28 mouse cellular contexts compared by ENCODE assay signal in the genomic region with DNA sequence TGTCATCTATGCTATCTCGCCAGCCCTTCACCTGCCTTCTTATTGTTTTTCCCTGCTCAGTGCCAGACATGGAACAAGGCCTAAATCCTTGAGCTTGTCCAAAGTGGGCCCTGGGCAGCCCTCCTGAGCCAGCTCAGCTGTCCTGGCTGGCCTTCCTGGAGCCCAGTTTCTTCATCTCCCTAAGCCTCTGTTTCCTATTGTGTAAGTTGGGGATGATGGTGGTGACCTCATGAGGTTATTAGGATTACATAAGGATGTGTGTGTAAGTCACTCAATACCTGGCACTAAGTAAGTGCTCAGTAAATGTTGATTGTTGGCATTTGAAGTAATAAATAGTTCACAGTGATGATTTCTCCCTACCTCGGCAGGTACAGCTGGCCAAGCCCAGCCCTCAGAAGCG. TPM values are rescaled to one million over a fixed set of nuclear protein-coding genes. Genes with fewer than 3 reads are reported as not detected.
DNase-seq lines count a peak whose midpoint lies in the region; ATAC-seq and TF ChIP-seq lines count a peak whose summit lies in the region.
"Had no signal": no experiment of that assay in that cellular context is flagged by ENCODE, and none has a peak within 500 bp of the region (broad histone marks: within the 10 kb centered on the region; RNA-seq: fewer than 3 reads in every experiment).

No protein-coding gene starts in this region.

- H3K9ac ChIP-seq in intestine, embryonic 16.5 days (ENCODE audit: low read depth, low read length): peak overlapping the region; percentile 35; the same call in 1 of the 2 replicates
- H3K9ac ChIP-seq: embryonic facial prominence, embryonic 12.5 days; forebrain, embryonic 13.5 days; heart, embryonic 12.5 days; hindbrain, embryonic 12.5 days; lung, embryonic 15.5 days had no signal

- no peaks in the 10 kb centered on the region for H3K9me3 ChIP-seq in intestine, embryonic 16.5 days (ENCODE audit: control insufficient read depth, low read length)
- no peaks in the 10 kb centered on the region for H3K9me3 ChIP-seq in heart, embryonic 10.5 days
- H3K9me3 ChIP-seq: embryonic facial prominence, embryonic 12.5 days; forebrain, embryonic 13.5 days; G1E; heart, embryonic 12.5 days; hindbrain, embryonic 12.5 days; lung, embryonic 15.5 days had no signal

- H3K36me3 ChIP-seq in intestine, embryonic 16.5 days (ENCODE audit: control insufficient read depth, insufficient read depth, low read length): 0 out of 2 replicates have a peak, but pooled peaks cover 2% of the 10 kb centered on the region
- H3K36me3 ChIP-seq in heart, embryonic 10.5 days: no peaks in the 10 kb centered on the region
- H3K36me3 ChIP-seq: embryonic facial prominence, embryonic 12.5 days; heart, embryonic 12.5 days; hindbrain, embryonic 12.5 days; lung, embryonic 15.5 days had no signal

- no peak for DNase-seq in layer of hippocampus, adult 2 months (ENCODE audit: low spot score in 2 of 2)
- DNase-seq in layer of hippocampus, postnatal 36 days: no peak
- DNase-seq in gonadal fat pad, adult 2 months (ENCODE audit: low read depth): peak; percentile 88
- DNase-seq in naive thymus-derived CD4-positive, alpha-beta T cell, adult 2 months (ENCODE audit: low read depth): peak; percentile 19
- DNase-seq in urinary bladder, adult 2 months (ENCODE audit: low spot score): no peak
- no peak for DNase-seq in heart, embryonic 10.5 days (ENCODE audit: low spot score)
- DNase-seq: B cell, adult 2 months; cerebellum, adult 11 months; cerebellum, postnatal 14 days; heart, adult 11 months; heart, postnatal 14 days; kidney, postnatal 36 days; lung, postnatal 4 days; thymus, adult 2 months had no signal

- peak overlapping the region; percentile 78; the same call in 1 of the 2 replicates for H3K4me2 ChIP-seq in intestine, embryonic 16.5 days (ENCODE audit: low read depth, low read length)
- H3K4me2 ChIP-seq: embryonic facial prominence, embryonic 12.5 days; forebrain, embryonic 13.5 days; heart, embryonic 12.5 days; hindbrain, embryonic 12.5 days; lung, embryonic 15.5 days had no signal

- peaks cover 44% of the 10 kb centered on the region for H3K4me1 ChIP-seq in intestine, embryonic 16.5 days (ENCODE audit: control insufficient read depth, insufficient read depth, low read length)
- H3K4me1 ChIP-seq in heart, embryonic 10.5 days: peaks cover 46% of the 10 kb centered on the region

- no peak overlapping the region for H3K27ac ChIP-seq in layer of hippocampus, adult 2 months
- H3K27ac ChIP-seq in intestine, embryonic 16.5 days (ENCODE audit: low read length): peak overlapping the region; percentile 39; the same call in 1 of the 2 replicates
- H3K27ac ChIP-seq in heart, embryonic 10.5 days: no peak overlapping the region
- H3K27ac ChIP-seq: embryonic facial prominence, embryonic 12.5 days; forebrain, embryonic 13.5 days; hindbrain, embryonic 12.5 days; left cerebral cortex, adult 2 months; lung, embryonic 15.5 days; stomach, postnatal 0 days had no signal

- peak overlapping the region; percentile 79; the same call in 1 of the 2 replicates for H3K4me3 ChIP-seq in layer of hippocampus, adult 2 months
- peak overlapping the region; percentile 13 for H3K4me3 ChIP-seq in intestine, embryonic 16.5 days (ENCODE audit: low read length)
- H3K4me3 ChIP-seq in heart, embryonic 10.5 days: no peak overlapping the region
- H3K4me3 ChIP-seq: embryonic facial prominence, embryonic 12.5 days; forebrain, embryonic 13.5 days; heart, embryonic 12.5 days; hindbrain, embryonic 12.5 days; left cerebral cortex, adult 2 months; lung, embryonic 15.5 days; myocyte had no signal

- H3K27me3 ChIP-seq in intestine, embryonic 16.5 days (replicated peaks; ENCODE audit: control insufficient read depth, insufficient read depth, low read length): no peaks in the 10 kb centered on the region
- H3K27me3 ChIP-seq in heart, embryonic 10.5 days (ENCODE audit: insufficient read depth, poor library complexity, severe bottlenecking): peaks cover 17% of the 10 kb centered on the region; the same call in 1 of the 2 replicates
- H3K27me3 ChIP-seq: CH12.LX; heart, embryonic 12.5 days; Patski had no signal

- no peak for TF ChIP-seq CTCF in layer of hippocampus, adult 2 months (conservative IDR thresholded peaks at IDR 0.05)

- 56% methylated on average over 3 of the region's 3 CpGs for WGBS in intestine, embryonic 16.5 days
- 93% methylated on average over 3 of the region's 3 CpGs for WGBS in heart, embryonic 10.5 days

- ATAC-seq in intestine, embryonic 16.5 days: no peak
- ATAC-seq: forebrain, embryonic 13.5 days; inflammation-experienced regulatory T-cells, adult 6 months; midbrain, embryonic 16.5 days; Patski had no signal

RNA-seq across cellular contexts. Expression of gene Slc9a3r1, which starts 3.6 kb away (rescaled TPM):
- total RNA-seq in layer of hippocampus, adult 2 months (2021): 10 to 100 TPM; 67.3 to 74.6 TPM
- total RNA-seq in layer of hippocampus, postnatal 36 days (2021): 10 to 100 TPM; 72.1 to 73.7 TPM
- 63.7 and 90.9 TPM in 2 replicates for polyA plus RNA-seq in gonadal fat pad, adult 2 months (2012; rRNA removed)
- 380 and 424 TPM in 2 replicates for polyA plus RNA-seq in intestine, embryonic 16.5 days (2015; fragmentation: Nextera tagmentation; extraction: Ambion mirVana)
- polyA plus RNA-seq in urinary bladder, adult 2 months (2012; rRNA removed): 67.7 and 76.3 TPM in 2 replicates
- 29.5 and 74.6 TPM in 2 replicates for polyA plus RNA-seq in heart, embryonic 10.5 days (2016; fragmentation: Nextera tagmentation; extraction: Ambion mirVana)

RNA-seq across cellular contexts. Expression of gene Tmem104, which starts 20.5 kb away (rescaled TPM):
- 10 to 100 TPM; 18.1 to 20.1 TPM for total RNA-seq in layer of hippocampus, adult 2 months (2021)
- total RNA-seq in layer of hippocampus, postnatal 36 days (2021): 10 to 100 TPM; 16.7 to 19.1 TPM
- 14.6 and 16.8 TPM in 2 replicates for polyA plus RNA-seq in gonadal fat pad, adult 2 months (2012; rRNA removed)
- 11.6 and 13.2 TPM in 2 replicates for polyA plus RNA-seq in intestine, embryonic 16.5 days (2015; fragmentation: Nextera tagmentation; extraction: Ambion mirVana)
- polyA plus RNA-seq in urinary bladder, adult 2 months (2012; rRNA removed): 7.0 and 9.4 TPM in 2 replicates
- 9.6 TPM in 2 replicates for polyA plus RNA-seq in heart, embryonic 10.5 days (2016; fragmentation: Nextera tagmentation; extraction: Ambion mirVana)

RNA-seq across cellular contexts. Expression of gene Nat9, which starts 20.9 kb away (rescaled TPM):
- total RNA-seq in layer of hippocampus, adult 2 months (2021): 10 to 100 TPM; 20.5 to 20.6 TPM
- 10 to 100 TPM; 21.7 to 24.1 TPM for total RNA-seq in layer of hippocampus, postnatal 36 days (2021)
- 36.3 and 42.6 TPM in 2 replicates for polyA plus RNA-seq in gonadal fat pad, adult 2 months (2012; rRNA removed)
- polyA plus RNA-seq in intestine, embryonic 16.5 days (2015; fragmentation: Nextera tagmentation; extraction: Ambion mirVana): 24.9 and 26.5 TPM in 2 replicates
- 27.5 and 32.2 TPM in 2 replicates for polyA plus RNA-seq in urinary bladder, adult 2 months (2012; rRNA removed)
- polyA plus RNA-seq in heart, embryonic 10.5 days (2016; fragmentation: Nextera tagmentation; extraction: Ambion mirVana): 15.8 and 17.0 TPM in 2 replicates

RNA-seq across cellular contexts. Expression of gene Cd300lf, which starts 33.0 kb away (rescaled TPM):
- total RNA-seq in layer of hippocampus, adult 2 months (2021): under 1 TPM; 0.38 to 0.49 TPM
- under 1 TPM; 0.22 to 0.58 TPM for total RNA-seq in layer of hippocampus, postnatal 36 days (2021)
- 0.62 and 0.66 TPM in 2 replicates for polyA plus RNA-seq in gonadal fat pad, adult 2 months (2012; rRNA removed)
- 1.2 and 1.6 TPM in 2 replicates for polyA plus RNA-seq in intestine, embryonic 16.5 days (2015; fragmentation: Nextera tagmentation; extraction: Ambion mirVana)
- 0.52 and 1.5 TPM in 2 replicates for polyA plus RNA-seq in urinary bladder, adult 2 months (2012; rRNA removed)
- 0.08 and 0.27 TPM in 2 replicates for polyA plus RNA-seq in heart, embryonic 10.5 days (2016; fragmentation: Nextera tagmentation; extraction: Ambion mirVana)
- polyA plus RNA-seq: forebrain, embryonic 13.5 days; G1E; myocyte; Patski had no signal

Comparison
In these comparisons a context has a peak if more than half of its experiments do, and no peak if none do; other contexts are left out.
1. DNase-seq: peak in gonadal fat pad, adult 2 months (single experiment) and naive thymus-derived CD4-positive, alpha-beta T cell, adult 2 months (single experiment); none in layer of hippocampus, adult 2 months (0 of 2), layer of hippocampus, postnatal 36 days (0 of 2), urinary bladder, adult 2 months (single experiment) and heart, embryonic 10.5 days (single experiment).